9 mouse cellular contexts compared by ENCODE assay signal in genomic region chr8:46844371-46844973, GRCm38 (mm10).
DNase-seq lines count a peak whose midpoint lies in the region; ATAC-seq and TF ChIP-seq lines count a peak whose summit lies in the region.
"Had no signal": no experiment of that assay in that cellular context is flagged by ENCODE, and none has a peak within 500 bp of the region (broad histone marks: within the 10 kb centered on the region; RNA-seq: fewer than 3 reads in every experiment).

No protein-coding gene starts in this region.

- peaks cover 59% of the 10 kb centered on the region for H3K36me3 ChIP-seq in limb, embryonic 12.5 days
- H3K36me3 ChIP-seq in limb, embryonic 10.5 days: peaks cover 38% of the 10 kb centered on the region
- peaks cover 7% of the 10 kb centered on the region for H3K36me3 ChIP-seq in intestine, embryonic 16.5 days (ENCODE audit: control insufficient read depth, insufficient read depth, low read length)
- H3K36me3 ChIP-seq in small intestine, adult 2 months (ENCODE audit: control insufficient read depth, insufficient read depth, low read length): peaks cover 35% of the 10 kb centered on the region

- WGBS in limb, embryonic 12.5 days: 91% methylated on average over 3 of the region's 3 CpGs
- 91% methylated on average over 3 of the region's 3 CpGs for WGBS in limb, embryonic 10.5 days
- WGBS in intestine, embryonic 16.5 days: 74% methylated on average over 3 of the region's 3 CpGs
- WGBS in small intestine, adult 2 months: 11% methylated on average over 3 of the region's 3 CpGs

- DNase-seq in limb, embryonic 10.5 days (ENCODE audit: low spot score): no peak
- DNase-seq in gastrocnemius, postnatal 25 days: no peak
- no peak for DNase-seq in adrenal gland, postnatal 10 days
- no peak for DNase-seq in adrenal gland, postnatal 14 days

- TF ChIP-seq POLR2A in small intestine, adult 2 months (IDR thresholded peaks at IDR 0.05; ENCODE audit: low read depth, low read length): no peak

- no peaks in the 10 kb centered on the region for H3K9me3 ChIP-seq in limb, embryonic 12.5 days
- no peaks in the 10 kb centered on the region for H3K9me3 ChIP-seq in limb, embryonic 10.5 days (replicated peaks)
- no peaks in the 10 kb centered on the region for H3K9me3 ChIP-seq in intestine, embryonic 16.5 days (ENCODE audit: control insufficient read depth, low read length)
- H3K9me3 ChIP-seq: midbrain, embryonic 13.5 days had no signal

- peak overlapping the region; percentile 56; the same call in 1 of the 2 replicates for H3K27ac ChIP-seq in limb, embryonic 12.5 days
- no peak overlapping the region for H3K27ac ChIP-seq in limb, embryonic 10.5 days
- H3K27ac ChIP-seq in intestine, embryonic 16.5 days (ENCODE audit: low read length): peak overlapping the region; percentile 74
- H3K27ac ChIP-seq in small intestine, adult 2 months (ENCODE audit: insufficient read depth, low read depth, low read length): peak overlapping the region; percentile 98
- H3K27ac ChIP-seq: midbrain, embryonic 13.5 days had no signal

- no peak overlapping the region for H3K9ac ChIP-seq in limb, embryonic 12.5 days (replicated peaks)
- no peak overlapping the region for H3K9ac ChIP-seq in intestine, embryonic 16.5 days (ENCODE audit: low read depth, low read length)
- H3K9ac ChIP-seq: midbrain, embryonic 13.5 days had no signal

- no peak for TF ChIP-seq CTCF in small intestine, adult 2 months (IDR thresholded peaks at IDR 0.05; ENCODE audit: extremely low read depth, insufficient read length, insufficient replicate concordance, low read depth, low read length)

- no peak overlapping the region for H3K4me2 ChIP-seq in limb, embryonic 12.5 days
- H3K4me2 ChIP-seq in intestine, embryonic 16.5 days (ENCODE audit: low read depth, low read length): no peak overlapping the region
- H3K4me2 ChIP-seq: midbrain, embryonic 13.5 days had no signal

- no peak overlapping the region for H3K4me3 ChIP-seq in limb, embryonic 12.5 days (replicated peaks)
- no peak overlapping the region for H3K4me3 ChIP-seq in limb, embryonic 10.5 days
- no peak overlapping the region for H3K4me3 ChIP-seq in intestine, embryonic 16.5 days (ENCODE audit: low read length)
- H3K4me3 ChIP-seq in small intestine, adult 2 months (ENCODE audit: low read depth, low read length): no peak overlapping the region
- H3K4me3 ChIP-seq: midbrain, embryonic 13.5 days had no signal

- no peak for ATAC-seq in limb, embryonic 12.5 days (ENCODE audit: insufficient number of reproducible peaks, insufficient read depth, low FRiP score, low TSS enrichment, low read depth)
- ATAC-seq in common myeloid progenitor, adult 5-6 weeks (replicated peaks; ENCODE audit: low read depth, poor library complexity, severe bottlenecking): 0 out of 2 replicates have a peak, but pooled peaks have one; percentile 26
- no peak for ATAC-seq in intestine, embryonic 16.5 days
- ATAC-seq: midbrain, embryonic 13.5 days had no signal

- peaks cover 12% of the 10 kb centered on the region for H3K4me1 ChIP-seq in limb, embryonic 12.5 days (replicated peaks)
- H3K4me1 ChIP-seq in limb, embryonic 10.5 days: peaks cover 9% of the 10 kb centered on the region
- peaks cover 30% of the 10 kb centered on the region; the same call in 1 of the 2 replicates for H3K4me1 ChIP-seq in intestine, embryonic 16.5 days (ENCODE audit: control insufficient read depth, insufficient read depth, low read length)
- peaks cover 54% of the 10 kb centered on the region for H3K4me1 ChIP-seq in small intestine, adult 2 months (ENCODE audit: control insufficient read depth, insufficient read depth, insufficient read length, low read length)
- H3K4me1 ChIP-seq: midbrain, embryonic 13.5 days had no signal

- no peaks in the 10 kb centered on the region for H3K27me3 ChIP-seq in limb, embryonic 12.5 days
- no peaks in the 10 kb centered on the region for H3K27me3 ChIP-seq in limb, embryonic 10.5 days (ENCODE audit: low read depth, poor library complexity, severe bottlenecking)
- H3K27me3 ChIP-seq in intestine, embryonic 16.5 days (replicated peaks; ENCODE audit: control insufficient read depth, insufficient read depth, low read length): no peaks in the 10 kb centered on the region
- no peaks in the 10 kb centered on the region for H3K27me3 ChIP-seq in small intestine, adult 2 months (ENCODE audit: control insufficient read depth, insufficient read depth, low read length)
- H3K27me3 ChIP-seq: midbrain, embryonic 13.5 days had no signal
